ENCODE assay signal across 8 mouse cellular contexts in genomic region chr7:31097583-31098248, GRCm38 (mm10). TPM values are rescaled to one million over a fixed set of nuclear protein-coding genes. Genes with fewer than 3 reads are reported as not detected.
A peak's percentile ranks its signal among the peaks of the same experiment; 100 is the strongest.
DNase-seq lines count a peak whose midpoint lies in the region; ATAC-seq lines count a peak whose summit lies in the region.

No protein-coding gene starts in this region.

- no peaks in the 10 kb centered on the region for H3K4me1 ChIP-seq in hindbrain, embryonic 13.5 days (replicated peaks)

- no peak overlapping the region for H3K9ac ChIP-seq in hindbrain, embryonic 13.5 days

- H3K27me3 ChIP-seq in hindbrain, embryonic 13.5 days = peaks cover 3% of the 10 kb centered on the region; the same call in 1 of the 2 replicates

- H3K4me3 ChIP-seq in hindbrain, embryonic 13.5 days = peak overlapping the region; percentile 19

- 40% methylated on average over 18 of the region's 20 CpGs for WGBS in hindbrain, embryonic 13.5 days

- peak overlapping the region; percentile 46 for H3K4me2 ChIP-seq in hindbrain, embryonic 13.5 days

- ATAC-seq in hindbrain, embryonic 13.5 days (ENCODE audit: low FRiP score) = peak; percentile 93

- peak; percentile 86 for DNase-seq in MN1 (ENCODE audit: low spot score)
- DNase-seq in cerebellum, adult 9-11 months = peak; percentile 86
- peak; percentile 77 to 89 for DNase-seq in frontal cortex, postnatal 14 days (ENCODE audit: low spot score in 2 of 2)
- DNase-seq in layer of hippocampus, postnatal 14 days (ENCODE audit: low spot score in 2 of 2) = peak; percentile 88 to 93
- peak; percentile 96 for DNase-seq in lung, postnatal 14 days
- DNase-seq in retina, embryonic 14.5 days (ENCODE audit: low spot score) = peak; percentile 94
- DNase-seq in thymus, postnatal 36 days = peak; percentile 88 to 90

- no peak overlapping the region for H3K27ac ChIP-seq in hindbrain, embryonic 13.5 days

- H3K36me3 ChIP-seq in hindbrain, embryonic 13.5 days = no peaks in the 10 kb centered on the region

- H3K9me3 ChIP-seq in hindbrain, embryonic 13.5 days = no peaks in the 10 kb centered on the region

RNA-seq across cellular contexts. Expression of gene Hpn, which starts 17.4 kb away (rescaled TPM):
- 0.65 and 0.78 TPM in 2 replicates for polyA plus RNA-seq in hindbrain, embryonic 13.5 days (2015; fragmentation: Nextera tagmentation; extraction: Ambion mirVana)
- 1 to 10 TPM; 2.8 to 3.1 TPM for total RNA-seq in layer of hippocampus, postnatal 14 days (2021)

RNA-seq across cellular contexts. Expression of gene Fxyd3, which starts 21.2 kb away (rescaled TPM):
- polyA plus RNA-seq in hindbrain, embryonic 13.5 days (2015; fragmentation: Nextera tagmentation; extraction: Ambion mirVana) = 0.79 and 1.3 TPM in 2 replicates
- under 1 TPM; 0.55 to 0.72 TPM for total RNA-seq in layer of hippocampus, postnatal 14 days (2021)

RNA-seq across cellular contexts. Expression of gene Scn1b, which starts 29.1 kb away (rescaled TPM):
- polyA plus RNA-seq in hindbrain, embryonic 13.5 days (2015; fragmentation: Nextera tagmentation; extraction: Ambion mirVana) = 4.7 and 5.2 TPM in 2 replicates
- total RNA-seq in layer of hippocampus, postnatal 14 days (2021) = 100 to 1,000 TPM; 430 to 445 TPM

RNA-seq across cellular contexts. Expression of gene Lgi4, which starts 38.6 kb away (rescaled TPM):
- polyA plus RNA-seq in hindbrain, embryonic 13.5 days (2015; fragmentation: Nextera tagmentation; extraction: Ambion mirVana) = 1.1 and 1.6 TPM in 2 replicates
- 10 to 100 TPM; 21.8 to 23.3 TPM for total RNA-seq in layer of hippocampus, postnatal 14 days (2021)

RNA-seq across cellular contexts. Expression of gene Fxyd1, which starts 40.7 kb away (rescaled TPM):
- polyA plus RNA-seq in hindbrain, embryonic 13.5 days (2015; fragmentation: Nextera tagmentation; extraction: Ambion mirVana) = 27.3 and 30.6 TPM in 2 replicates
- 100 to 1,000 TPM in 1 of 2 experiments, 10 to 100 TPM in 1; 62.6 to 118 TPM for total RNA-seq in layer of hippocampus, postnatal 14 days (2021)
